Mouse (Mus musculus) right cerebral cortex, postnatal 4 days (tissue): ENCODE results near the gene Rgs3.

Source experiments
- DNase-seq: peaks from one replicate; pipeline ENCODE4 v3.0.0-alpha.2; 2022

Gene Rgs3

DNA sequence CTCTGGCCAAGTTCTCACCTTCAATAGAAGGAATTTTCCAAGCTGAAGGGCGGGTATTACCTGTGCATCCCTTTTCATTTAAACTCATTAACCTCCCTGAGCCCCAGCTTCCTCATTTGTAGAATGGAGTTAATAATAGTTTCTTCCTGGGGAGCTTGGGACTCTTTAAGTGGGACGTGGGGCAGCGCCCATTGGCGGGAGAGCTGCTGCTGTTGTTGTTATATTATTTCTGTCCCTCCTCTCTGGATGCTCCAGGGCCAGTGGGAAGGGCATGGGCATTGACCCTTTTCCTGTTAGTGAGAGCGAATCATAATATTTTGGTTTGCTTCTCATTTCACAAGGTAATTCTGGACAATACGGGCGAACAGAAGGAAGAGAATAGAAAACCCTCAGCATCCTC, 47.3 kb downstream of the Rgs3 start:
- no peak for DNase-seq

DNA sequence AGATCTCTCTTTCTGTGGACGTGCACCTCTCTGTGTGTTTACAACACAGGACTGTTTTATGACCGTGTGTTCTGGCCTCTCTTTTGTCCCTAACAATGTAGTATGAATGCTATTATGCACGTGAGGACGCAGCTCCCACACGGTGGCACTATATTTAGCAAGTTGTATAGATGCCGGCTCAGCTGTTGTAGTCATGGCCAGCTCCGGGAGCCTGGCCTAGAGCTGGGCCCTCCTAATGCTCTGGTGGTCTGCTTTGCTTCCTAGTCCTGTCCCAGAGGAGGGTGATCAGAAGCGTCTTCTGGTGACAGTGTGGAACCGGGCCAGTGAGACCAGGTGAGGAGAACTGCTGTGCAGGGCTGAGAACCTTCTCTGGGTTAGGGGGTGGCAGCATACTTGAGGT, 47.7 kb downstream of the Rgs3 start:
- DNase-seq, result no peak

DNA sequence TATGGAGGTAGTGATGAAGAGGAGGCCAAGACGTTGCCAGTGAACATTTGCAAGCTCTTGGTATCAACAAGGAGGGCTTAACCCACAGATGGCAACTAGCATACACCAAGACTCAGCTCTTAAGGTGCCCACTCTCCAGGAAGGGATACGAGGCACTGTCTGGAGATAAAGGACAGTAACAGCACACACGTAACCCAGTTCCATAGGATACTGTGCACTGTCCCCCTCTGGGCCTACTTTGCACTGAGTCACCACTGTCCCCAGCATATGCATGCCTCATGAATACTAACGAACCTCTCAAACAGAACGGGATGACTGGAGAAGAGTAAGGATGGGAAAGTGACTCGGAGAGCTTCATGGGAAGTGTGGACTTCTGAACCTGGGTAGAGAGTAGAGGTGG, 48.2 kb downstream of the Rgs3 start:
- no peak for DNase-seq

DNA sequence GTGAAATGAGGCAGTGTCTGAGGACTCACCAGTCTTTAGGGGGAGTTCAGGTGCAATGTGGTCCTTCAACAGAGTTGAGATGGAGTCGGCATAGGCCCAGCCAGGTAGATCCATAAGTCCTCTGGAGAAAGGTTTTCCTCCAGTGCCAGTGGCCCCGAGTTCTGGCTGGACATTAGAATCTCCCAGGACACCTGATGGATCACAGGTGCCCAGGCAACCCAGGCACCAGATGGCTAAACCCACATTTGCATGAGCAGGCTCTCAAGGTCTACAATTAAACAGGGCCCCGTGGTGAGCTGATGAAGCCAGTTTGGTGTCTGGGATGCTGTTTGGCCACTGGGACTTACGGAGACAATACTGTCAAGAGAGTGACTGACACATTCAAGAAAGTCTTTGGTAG, 49.7 kb downstream of the Rgs3 start:
- no peak for DNase-seq

DNA sequence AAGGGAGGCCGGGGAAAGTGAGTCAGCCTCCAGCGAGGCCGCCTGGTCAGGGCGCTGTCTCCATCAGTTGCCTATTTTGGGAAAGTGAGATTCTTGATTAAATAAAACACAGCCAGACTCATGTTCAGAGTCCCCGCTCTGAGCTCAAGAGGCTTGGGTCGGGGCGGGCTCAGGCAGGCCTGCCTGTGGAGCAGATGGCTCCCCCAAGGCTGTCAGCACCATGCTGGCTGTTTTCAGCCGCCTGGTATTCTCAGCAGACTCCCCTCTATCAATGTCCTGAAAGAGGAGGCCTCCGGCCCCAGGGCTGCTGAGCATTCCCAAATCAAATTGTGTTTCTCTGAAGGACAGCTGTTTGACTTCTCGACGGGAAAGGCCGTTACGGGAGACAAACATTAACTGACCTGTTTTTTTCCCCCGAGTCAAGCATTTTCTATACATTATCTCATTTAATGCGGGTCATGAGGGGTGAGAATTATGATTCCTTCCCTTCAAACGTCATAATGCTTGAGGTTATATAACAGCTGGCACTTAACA, 50.6 kb downstream of the Rgs3 start:
- DNase-seq, result no peak

DNA sequence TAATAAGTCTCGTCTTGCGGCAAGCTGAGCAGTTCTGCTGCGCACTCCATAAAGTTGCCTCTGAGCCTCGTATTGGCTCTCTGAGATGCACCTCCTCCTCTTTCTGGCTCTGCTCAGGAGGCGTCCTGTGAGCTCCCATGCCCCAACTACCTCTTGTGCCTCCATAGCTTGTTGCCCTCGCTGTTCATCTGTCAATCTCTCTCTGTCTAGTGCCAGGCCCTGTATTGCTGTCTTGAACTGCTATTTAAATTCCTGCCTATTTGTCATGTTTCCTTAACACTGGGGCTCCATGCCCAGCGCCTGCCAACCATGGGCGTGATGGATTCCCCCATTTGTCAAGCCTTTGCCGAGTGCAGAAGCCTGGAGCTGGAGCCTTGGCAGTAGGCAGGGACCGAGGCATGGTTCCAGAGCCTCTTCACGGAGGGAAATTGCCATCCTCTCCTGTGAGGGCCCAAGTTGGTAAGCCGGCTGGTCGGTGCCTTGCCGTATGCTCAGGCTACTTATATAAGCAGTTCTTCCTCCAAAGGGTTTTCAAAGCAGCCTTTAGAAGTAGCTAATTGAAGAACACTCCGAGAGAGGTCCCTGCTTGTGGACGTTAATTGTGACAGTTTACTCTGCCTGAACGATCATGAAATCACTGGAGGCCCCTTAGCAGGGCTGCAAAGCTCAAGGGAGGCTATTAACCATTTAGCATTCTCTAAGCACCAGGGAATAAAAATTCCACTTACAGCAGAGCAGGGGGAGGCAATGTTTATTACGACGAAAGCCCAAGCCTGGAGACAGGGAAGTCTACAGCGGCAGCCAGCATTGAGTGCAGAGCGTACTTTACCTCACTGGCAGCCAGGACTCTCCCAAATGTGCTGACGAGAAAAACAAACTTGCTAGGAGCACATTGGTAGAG, 53.2 kb downstream of the Rgs3 start:
- DNase-seq, result peak; percentile 81

DNA sequence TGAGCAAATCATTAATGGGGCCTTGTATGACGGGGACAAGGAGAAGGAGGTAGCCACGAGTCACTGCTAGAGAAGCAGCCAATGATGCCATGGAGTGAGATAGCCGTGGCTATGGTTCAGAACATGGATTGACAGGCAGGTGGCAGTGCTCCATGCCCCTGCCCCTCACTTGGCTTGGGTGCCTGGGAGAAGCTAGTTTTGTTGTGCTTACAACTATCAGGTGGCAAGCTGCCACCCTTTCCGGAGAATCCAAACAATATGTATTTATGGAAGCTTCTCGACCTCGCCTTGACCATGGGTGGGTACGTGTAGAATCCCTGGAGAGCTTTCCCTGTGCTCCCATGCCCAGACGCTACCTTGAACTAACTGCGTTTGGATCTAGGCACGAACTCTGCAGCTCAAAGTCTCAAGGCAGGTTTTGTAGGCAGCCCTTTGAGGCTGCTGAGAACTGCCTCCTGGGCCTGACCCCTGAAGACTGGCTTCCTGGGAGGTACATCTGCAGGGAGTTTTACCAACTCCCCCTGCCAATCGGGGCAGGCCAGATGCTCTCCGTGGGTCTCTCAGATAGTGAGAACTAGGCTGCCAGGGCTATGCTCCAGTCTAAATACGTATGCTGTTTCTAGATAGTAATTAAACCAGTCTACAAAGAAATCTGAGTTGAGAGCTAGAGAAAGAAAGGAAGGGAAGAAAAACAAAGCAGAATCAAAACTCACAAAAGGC, 54.2 kb downstream of the Rgs3 start:
- no peak for DNase-seq

DNA sequence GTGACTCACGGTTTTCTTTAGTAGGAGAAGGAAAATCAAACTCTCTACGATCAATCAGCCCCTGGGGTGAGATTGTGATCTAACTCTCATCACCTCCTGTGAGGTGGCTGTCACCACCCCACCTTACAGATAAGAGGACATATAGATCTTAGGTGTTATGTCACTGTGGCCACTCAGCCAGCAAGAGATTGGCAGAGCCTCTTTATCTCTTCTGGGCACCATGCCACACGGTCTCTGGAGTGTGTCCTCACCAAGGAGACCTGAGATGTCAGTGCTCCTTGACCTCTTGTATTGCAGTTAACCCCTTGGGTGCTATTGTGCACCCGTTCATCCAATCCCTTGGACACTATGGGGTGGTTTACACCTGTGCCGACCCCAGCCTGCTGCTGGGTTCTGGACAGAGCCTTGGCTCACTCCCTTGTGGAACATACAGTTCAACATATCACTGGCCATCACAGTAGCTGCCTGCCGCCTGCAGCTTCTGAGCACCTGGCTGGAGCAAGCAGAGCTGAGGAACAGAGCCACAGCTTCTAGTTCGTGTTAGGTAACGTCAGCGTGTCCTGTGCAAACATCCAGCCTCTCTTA, 58.3 kb downstream of the Rgs3 start:
- no peak for DNase-seq

DNA sequence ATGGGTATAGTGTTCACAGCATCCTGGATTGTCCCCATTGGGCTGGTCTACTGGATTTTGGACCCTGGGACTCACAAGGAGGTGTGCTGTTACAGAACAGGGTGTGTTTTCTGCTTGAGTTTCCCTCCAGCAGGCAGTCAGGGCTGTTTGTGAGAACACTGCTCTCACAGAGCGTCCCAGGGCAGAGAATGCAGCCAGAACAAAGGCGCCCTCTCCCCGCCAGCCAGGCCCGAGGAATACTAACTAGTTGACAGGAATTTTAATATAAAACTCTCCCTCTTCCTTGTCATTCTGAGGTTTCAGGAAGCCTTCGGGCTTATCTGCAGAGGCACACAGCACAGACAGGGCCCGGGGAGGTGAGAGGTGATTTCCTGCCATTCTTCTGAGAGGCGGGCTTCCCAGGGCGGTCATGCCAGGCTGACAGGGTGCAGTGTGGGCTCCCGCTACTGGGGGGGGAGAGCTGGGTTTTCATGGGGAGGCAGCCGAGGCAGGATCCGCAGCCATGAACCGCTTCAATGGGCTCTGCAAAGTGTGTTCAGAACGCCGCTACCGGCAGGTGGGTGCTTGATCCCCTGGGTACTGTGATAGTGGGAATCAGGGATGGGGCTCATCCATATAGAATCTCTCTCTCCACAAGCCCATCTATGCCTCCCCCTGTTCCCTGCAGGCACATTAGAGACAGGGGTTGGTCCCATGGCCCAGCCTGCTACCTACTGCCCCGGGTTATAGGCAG, 59.8 kb downstream of the Rgs3 start:
- DNase-seq, result no peak

DNA sequence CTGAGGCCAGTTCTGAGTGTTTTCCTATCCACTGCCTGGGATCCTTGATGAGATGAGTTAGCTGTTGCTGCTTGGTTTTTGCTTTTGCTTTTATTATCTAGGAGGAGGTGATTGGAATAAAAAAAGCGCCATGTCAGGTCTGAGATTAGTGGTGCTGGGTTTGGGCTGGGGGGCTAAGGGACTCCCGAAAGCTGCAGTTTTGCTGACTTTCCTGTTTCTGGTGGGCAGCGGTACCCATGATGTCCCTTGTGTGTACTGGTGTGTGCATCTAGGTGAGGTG, 60.3 kb downstream of the Rgs3 start:
- no peak for DNase-seq

DNA sequence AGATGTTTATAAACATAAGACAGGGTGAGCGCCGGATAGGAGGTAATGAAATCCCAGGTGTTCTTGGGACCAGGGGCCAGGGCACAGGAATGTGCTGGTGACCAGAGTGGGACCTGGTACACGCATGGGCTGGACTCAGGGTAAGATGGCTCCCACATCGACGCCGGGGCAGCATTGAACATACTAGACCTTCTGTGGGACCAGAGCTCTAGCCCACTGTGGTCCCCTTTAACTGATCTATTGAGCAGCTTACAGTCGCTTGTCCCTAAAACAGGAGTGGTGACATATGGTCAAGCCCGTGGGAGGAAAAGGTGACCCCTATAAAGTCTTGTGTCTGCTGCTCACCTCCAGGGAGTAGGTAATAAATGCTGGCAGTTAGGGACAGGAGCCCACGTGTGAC, 61.5 kb downstream of the Rgs3 start:
- no peak for DNase-seq

DNA sequence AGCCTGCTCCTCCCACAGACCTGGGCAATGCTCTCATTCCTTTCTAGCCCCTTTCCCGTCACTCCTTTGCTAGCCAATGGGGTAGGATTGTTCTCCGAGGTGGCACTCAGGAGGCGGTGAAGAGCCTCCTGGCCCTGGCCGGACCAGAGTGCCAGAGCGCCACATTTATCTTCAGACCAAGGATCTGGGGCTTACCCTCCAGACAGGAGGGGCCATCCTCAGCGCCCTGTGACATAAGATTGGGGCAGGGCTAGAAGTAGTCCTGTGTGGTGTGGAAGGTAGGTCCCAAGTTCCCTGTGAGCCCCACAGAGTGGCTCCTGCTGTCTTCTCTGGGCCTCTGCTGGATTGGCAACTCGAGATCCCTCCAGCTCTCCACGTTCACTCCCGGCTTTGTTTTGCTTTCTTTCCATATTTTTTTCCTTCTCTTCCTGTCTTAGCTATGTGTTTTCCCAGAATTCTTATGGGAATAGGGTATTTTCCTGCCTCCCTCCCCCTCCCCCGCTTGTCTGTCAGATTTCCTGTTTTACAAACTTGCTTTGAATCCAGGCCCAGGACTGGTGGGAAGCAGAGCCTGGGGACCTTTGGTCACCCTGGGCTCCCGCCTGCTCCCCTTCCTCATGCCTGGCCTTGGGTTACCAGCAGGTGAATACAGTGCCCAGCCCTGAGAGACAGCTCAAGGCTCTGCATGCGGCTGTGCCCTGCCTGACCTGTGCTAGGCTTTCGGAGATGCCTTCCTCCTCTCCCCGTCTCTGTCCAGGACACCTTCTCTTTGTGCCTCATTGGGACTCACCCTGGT, 62.4 kb downstream of the Rgs3 start:
- DNase-seq, result no peak

DNA sequence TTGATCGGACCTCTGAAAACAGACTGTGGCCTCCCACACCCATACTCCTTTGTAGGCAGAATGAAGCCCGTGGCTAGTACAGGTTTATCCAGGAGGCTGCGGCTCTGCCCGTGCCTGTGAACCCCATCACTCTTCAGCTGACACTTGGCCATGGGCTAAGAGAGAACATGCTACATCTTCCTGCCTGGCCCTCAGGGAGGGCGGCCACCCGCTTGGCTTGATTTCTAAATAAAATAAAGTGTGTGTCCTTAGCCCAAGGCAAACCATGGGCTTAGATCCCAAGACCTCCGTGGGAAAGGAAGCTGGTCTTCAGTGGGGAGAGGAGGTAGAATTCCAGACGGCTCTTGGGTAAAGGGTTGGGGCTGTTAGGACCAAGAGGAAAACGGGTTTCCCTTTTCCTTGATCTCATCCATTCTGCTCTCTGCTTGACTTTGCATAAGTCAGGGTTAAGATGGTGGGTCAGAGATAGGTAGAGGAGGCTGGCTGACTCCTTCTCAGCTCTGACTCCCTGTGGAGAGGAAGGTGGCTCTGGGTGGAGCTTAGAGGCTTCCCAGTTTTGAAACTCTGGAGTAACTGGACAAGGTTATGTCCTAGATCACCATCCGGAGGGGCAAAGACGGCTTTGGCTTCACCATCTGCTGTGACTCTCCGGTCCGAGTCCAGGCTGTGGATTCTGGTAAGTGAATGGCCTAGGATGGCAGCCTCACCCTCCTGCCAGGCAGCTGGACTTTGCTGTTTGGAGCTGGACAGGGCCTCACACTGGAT, 63.8 kb downstream of the Rgs3 start:
- DNase-seq, result no peak

DNA sequence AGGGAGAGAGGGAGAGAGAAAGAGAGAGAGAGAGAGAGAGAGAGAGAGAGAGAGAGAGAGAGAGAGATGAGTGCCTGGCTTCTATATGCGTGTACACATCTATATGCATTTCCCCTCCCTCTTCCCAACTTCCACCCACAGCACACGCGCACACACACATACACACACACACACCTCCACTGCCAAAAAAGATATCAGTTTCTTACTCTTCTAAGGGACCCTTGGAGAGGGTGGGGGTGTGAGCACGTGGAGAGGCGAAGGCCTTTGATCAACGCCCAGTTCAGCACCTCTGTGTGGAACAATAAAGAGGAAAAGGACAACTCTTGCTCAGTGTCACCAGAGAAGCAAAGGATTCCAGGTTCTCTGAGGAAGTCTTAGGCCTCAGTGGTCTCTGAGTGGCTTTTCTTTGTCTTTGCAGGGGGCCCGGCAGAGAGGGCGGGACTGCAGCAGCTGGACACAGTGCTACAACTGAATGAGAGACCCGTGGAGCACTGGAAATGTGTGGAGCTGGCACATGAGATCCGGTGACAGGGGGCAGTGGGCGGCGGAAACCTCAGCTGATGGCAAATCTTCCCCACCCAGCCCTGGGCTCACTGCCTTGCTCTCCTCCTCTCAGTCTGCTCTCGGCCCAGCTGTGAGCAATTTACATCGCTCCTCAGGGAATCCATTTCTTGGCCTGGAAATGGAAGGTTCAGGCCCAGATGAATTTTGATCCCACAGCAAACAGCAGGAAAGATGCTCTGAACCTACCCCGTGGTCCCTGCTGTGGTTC, 65.2 kb downstream of the Rgs3 start:
- no peak for DNase-seq

DNA sequence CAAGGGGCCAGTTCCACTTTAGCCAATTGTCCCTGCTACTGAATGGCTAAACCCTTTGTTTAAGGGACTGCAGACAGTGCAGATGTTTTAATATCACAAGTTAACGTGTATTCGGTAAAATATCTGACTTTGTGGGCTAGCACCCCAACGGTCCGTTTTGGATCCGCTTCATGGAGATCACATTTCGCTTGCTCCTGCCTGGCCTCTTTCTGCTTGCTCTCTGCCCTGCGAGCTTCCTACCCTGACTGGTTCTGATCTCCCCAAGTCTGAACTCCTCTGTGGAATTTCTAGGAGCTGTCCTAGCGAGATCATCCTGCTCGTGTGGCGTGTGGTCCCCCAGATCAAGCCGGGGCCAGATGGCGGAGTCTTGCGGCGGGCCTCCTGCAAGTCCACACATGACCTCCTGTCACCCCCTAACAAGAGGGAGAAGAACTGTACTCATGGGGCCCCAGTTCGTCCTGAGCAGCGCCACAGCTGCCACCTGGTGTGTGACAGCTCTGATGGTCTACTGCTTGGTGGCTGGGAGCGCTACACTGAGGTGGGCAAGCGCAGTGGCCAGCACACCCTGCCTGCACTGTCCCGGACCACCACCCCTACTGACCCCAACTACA, 65.9 kb downstream of the Rgs3 start:
- DNase-seq, result no peak

DNA sequence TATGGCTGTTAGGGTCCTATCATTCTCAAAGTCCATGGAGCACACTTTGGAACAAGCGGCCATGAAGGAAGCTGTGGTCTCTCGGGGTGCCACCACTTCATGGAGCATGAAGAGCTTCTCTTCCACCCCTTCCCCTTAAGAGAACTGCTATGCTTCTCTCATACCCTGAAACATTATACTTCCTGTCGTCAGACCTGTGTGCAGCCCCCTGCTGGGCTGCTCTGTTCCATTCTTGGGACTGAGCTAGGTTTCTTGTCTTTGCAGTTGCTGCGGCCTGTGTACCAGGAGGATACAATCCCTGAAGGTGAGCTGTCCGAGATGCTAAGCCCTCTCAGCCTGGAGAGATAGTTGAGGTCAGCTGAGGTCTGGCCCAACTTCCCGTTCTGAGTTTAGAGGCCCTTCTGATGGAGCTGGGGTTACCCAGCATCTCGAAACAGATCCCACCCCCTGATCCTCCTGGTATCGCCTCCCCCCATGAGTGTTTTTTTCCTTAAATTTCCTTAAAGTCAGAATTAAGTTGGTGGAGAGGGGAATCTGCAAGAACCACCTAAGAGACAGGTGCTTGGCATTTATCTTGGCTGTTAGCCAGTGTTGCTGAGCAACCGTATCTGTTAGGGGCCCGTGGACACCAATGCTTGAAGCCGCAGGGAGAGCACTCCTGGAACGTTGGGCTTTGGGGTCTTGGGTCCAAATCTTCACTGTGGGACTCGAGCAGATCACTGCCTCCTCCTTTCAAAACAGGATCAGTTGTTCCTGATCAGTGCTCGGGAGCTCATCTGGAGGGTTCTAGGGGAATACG, 66.8 kb downstream of the Rgs3 start:
- no peak for DNase-seq

DNA sequence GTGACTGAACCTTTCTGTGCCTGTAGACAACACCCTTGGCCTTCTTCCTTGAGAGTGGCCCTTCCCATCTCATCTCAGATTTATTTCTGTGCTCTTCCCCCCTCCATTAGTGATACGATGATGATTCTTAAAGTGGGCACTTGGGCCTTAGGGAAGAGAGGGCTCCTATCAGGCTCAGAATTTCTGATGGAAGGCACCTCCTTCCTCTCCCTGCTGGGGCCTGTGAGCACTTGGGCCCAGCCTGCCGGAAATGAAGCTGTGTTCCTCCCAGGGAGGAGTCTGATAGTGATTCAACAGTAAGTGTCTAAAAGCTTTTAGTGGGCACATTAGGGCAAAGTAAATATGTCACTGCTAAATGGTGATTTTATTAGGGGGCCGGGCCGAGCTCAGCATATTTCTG, 67.7 kb downstream of the Rgs3 start:
- no peak for DNase-seq

DNA sequence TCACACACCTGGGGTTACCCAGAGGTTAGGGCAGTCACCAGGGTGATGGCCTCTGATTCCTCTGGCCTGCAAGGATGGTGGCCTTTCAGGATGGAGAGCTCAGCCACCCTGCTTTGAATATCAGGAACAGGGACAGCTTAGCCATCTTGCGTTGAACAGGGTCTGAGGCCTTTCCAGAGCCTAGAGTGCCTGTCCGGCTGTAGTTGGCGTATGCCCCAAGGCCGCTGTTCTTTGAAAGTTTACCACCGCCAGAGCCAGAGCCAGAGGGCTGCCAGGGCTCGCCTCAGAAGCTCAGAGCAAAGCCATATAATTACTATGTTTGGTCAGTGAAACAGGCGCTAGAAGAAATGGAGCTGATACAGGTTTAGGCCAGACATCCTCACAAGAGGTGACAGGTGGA, 68.9 kb downstream of the Rgs3 start:
- no peak for DNase-seq

DNA sequence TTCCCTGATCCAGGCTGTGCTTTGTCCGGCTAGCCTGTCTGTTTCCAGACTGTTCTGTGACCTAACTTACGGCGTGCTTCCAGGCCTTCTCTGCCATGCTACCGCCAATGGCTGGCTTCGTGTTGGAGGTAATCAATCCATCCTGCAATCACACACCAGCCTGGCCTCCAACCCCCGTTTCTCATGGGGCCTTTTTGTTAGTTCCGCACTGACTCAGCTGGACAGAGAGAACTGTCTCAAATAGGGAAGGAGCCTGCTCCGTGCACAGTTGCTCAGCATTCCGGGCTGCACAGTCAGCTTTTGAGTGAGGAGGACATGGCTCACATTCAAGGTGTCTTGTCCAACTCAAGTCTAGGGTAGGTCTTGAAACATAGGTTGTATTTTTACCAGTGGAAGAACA, 69.8 kb downstream of the Rgs3 start:
- DNase-seq, result no peak

DNA sequence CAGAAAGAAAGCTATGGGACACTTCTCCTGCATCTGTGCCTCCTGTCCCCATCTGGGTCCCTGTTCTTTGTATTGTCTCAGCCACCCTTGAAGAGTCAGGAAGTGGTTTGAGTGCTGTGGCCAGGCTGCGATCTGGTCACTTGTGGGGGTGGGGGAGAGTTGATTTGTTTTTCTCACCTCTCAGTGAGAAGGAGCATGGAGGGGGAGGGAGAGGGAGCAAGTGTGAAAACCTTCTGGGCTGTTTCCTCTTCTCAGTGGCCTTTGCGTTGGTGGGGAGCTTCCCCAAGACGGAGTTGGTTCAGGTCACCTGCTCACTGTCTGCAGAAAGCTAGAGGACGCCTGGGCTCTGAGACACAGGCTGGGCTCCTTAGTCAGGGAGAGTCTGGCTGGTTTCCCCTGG, 70.3 kb downstream of the Rgs3 start:
- no peak for DNase-seq
